Mouse (Mus musculus) gonadal fat pad, adult 2 months (tissue): Measurements from ENCODE around the gene Tmem223. TPM values are rescaled to one million over a fixed set of nuclear protein-coding genes. Genes with fewer than 3 reads are reported as not detected.
"Not testable (repeated sequence)": the region's sequence is repeated elsewhere in the genome, so short reads cannot be mapped to it uniquely, and the experiment has no call there.

Experiments used
- DNase-seq: peaks from one replicate; pipeline ENCODE4 v3.0.0-alpha.2; 2012; ENCODE audit warnings: low read depth
- polyA plus RNA-seq: library from polyadenylated mRNA; depleted of rRNA; stranded (reverse); fragments of >200 nt; gene quantifications from 2 replicates; pipeline ENCODE4 v1.2.3, GENCODE M21; 2012; rRNA removed

The Tmem223 gene
- polyA plus RNA-seq = 183 and 249 TPM in 2 replicates

- no peak for DNase-seq
Measured at GRCm38 (mm10) chr19:8770567-8771270, at the start of gene Tmem223. Tmem223 (plus strand) TSS chr19:8770996.

DNA sequence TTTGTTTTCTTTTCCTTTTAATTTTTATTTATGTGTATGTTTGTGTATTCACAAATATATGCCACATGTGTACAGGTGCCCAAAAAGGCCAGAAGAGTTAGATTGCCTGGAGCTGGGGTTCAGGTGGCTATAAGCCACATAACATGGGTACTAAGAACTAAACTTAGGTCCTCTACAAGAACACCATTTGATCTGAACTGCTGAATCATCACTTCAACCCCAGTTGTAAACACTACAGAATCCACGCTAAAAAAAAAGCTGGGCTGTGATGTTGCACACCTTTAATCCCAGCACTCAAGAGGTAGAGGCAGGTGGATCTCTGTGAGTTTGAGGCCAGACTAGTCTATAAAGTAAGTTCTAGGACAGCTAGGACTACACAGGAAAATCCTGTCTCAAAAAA lies 49.4 kb upstream of the Tmem223 start:
- DNase-seq = no peak

GRCm38 (mm10) chr19:8722021-8722420 lies 48.8 kb upstream of the Tmem223 start:
- no peak for DNase-seq

DNA sequence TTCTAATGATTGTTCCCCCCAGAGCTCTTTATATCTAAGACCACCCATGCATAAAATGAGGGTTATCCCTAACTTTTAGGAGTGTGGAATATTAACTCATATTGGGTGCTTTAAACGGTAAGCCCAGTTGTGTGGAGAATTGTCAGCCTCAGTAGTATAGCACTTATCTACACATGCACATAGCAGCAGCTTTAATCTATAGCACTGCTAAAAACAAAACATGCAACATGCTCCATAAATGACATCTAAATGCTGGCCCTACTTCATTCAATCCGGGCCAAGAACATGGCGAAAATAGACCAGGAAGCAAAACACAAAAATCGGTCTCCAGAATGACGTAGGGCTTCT lies 48.3 kb upstream of the Tmem223 start:
- DNase-seq = no peak

DNA sequence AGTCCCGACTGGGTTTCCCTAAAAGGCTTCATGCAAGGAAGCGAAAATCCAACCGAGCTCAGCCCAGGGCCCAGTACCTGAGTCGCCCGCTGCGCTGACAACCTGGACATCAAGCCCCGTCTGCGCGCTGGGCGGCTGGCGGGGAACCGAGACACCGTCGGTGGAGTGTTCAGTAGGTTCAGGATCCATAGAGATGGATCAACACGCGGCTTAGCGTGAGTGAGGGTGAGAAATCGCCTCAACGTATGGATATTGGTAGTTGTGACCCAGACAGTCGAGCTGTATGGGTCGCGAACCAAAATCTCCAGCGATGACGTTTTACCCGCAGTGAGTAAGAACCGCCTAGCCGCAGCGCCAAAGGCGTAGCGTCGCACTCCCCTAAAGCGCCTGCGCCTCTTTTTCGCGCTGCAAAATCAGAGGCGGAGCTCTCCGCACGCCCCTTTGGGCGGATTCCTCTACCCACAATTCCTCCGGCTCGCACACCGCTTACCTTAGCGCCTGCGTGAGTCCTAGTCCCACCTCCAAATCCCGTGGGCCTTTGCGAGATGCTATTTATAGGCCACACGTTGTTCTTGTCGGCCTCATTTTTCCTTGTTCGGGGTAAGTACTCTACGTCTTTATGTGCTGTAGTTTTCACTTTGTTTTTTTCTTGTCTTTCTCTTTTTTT lies 47.8 kb upstream of the Tmem223 start, which contains the start of gene Slc3a2:
Gene Slc3a2 (minus strand): TSS at position 463 of the 667 bp plus-strand sequence.
- no peak for DNase-seq

GRCm38 (mm10) chr19:8723574-8724346 lies 47.0 kb upstream of the Tmem223 start:
- DNase-seq = no peak

GRCm38 (mm10) chr19:8724392-8724791 lies 46.4 kb upstream of the Tmem223 start:
- DNase-seq = no peak

- no peak for DNase-seq
Measured at GRCm38 (mm10) chr19:8725081-8725613, 45.6 kb upstream of the Tmem223 start.

GRCm38 (mm10) chr19:8726609-8727390 lies 44.0 kb upstream of the Tmem223 start:
- no peak for DNase-seq

DNA sequence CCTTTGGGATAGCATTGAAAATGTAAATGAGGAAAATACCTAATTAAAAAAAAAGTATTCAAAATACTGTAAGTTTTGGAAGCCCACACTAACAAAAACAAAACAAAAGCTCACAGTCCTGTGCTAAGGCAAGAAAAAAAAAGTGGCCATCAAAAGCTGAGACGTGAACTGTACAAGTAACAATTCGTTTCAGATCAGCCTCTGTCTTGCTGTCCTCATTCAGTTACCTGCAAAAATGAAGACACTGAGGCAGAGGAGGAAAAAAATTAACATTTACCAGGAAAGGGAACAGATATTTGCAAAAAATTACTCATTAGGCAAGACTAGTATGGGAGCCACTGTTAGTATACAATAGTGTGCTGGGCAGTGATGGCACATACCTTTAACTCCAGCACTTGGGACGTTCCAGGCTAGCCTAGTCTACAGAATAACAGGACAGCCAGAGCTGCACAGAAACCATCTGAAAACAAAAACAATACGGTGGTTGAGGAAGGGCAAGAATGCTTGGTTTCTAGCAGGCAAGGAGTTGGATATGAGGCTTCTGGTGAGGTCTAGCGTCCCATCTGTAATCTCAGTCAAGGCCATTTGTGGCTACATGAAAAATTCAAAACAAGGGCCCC lies 43.2 kb upstream of the Tmem223 start:
- DNase-seq = no peak

DNA sequence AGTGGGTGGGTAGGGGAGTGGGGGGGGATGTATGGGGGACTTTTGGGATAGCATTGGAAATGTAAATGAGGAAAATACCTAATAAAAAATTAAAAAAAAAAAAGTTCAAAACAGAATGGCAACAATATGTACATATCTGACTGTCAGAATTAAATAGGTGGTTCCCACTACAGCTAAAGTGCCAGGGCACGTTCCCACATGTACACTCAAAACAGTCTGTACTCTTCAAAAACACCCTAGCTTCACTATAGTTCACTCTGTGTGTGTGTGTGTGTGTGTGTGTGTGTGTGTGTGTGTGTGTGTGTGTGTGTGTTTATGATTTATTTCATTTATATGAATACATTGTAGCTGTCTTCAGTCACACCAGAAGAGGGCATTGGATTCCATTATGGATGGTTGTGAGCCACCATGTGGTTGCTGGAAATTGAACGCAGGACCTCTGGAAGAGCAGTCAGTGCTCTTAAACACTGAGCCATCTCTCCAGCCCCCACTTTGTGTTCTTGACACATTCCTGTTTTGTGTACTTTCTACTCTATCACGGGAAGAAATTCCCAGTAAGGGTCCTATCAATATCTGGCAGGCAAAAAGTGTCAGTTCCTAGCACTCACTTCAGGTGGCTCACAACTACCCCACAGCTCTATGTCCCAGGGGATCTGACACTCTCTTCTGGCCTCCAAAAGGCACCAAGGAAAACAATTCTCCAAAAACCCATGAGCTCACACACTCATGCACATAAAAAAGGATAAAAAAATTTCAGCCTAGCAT lies 42.3 kb upstream of the Tmem223 start:
- not testable (repeated sequence) for DNase-seq

DNA sequence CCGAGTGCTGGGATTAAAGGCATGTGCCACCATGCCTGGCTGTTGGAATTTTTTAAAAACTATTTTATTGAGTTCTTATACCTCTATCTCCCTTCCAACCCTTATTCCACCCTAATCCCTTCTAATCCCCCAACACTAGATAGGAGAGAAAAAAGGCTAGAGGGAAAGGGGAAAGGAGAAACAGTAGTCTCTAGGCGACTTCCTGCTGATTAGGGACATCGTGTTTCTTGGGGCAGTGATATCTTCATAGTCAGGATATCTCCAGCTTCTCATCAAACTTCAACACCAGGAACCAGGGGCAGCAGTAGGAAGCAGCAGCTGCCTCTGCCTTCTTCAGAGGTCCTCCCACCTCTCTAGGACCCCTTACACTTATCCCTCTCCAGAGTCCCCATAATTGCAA lies 36.5 kb upstream of the Tmem223 start:
- no peak for DNase-seq

DNA sequence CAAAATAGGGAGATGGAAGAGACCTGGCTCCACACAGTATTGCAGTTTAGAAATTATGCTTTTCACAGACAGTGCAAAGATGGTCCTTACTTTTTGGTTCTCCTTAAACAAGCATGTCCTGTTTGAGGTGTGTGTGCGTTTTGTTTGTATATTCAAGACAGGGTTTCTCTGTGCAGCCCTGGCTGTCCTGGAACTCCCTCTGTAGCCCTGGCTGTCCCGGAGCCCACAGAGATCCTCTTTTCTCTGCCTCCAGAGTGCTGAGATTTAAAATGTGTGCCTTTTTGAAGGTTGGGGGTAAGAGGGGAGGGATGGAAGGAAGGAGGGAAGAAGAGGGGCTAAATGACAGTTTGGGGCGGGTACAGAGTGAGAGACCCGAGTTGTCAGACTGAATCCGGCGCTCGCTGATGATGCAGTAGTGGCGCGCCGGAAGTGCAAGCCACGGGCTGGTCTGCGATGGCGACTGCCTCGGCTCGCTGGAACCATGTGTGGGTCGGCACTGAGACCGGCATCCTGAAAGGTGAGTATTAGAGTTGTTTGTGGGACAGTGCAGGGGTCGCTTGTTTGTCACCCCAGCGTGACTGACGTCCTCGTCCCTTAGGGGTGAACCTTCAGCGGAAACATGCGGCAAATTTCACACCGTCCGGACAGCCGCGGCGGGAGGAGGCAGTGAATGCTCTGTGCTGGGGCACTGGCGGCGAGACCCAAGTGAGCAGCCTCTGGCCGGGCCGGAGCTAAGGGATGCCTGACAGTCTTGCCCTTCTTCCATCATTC lies 35.2 kb upstream of the Tmem223 start, which contains the start of gene Wdr74:
Gene Wdr74 (plus strand): TSS at position 439 of the 771 bp plus-strand sequence.
- no peak for DNase-seq

GRCm38 (mm10) chr19:8736160-8736467 lies 34.7 kb upstream of the Tmem223 start:
- DNase-seq = no peak

DNA sequence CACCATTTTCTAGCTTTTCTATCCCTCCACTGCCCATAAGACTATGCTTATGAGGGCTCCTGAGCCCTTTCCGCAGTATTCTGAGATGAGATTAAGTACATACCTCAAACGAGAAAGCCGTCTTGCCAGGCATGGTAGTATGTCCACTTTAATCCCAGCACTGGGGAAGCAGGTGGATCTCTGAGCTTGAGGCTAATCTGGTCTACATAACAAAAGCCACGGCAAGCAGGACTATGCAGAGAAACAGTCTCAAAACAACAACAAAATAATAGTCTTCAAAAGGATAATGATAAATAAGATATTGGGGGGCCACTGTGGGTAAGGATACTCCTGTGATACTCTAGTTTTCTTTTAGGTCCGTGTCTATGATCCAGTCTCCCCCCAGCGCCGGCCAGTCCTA lies 31.9 kb upstream of the Tmem223 start:
- DNase-seq = no peak

DNA sequence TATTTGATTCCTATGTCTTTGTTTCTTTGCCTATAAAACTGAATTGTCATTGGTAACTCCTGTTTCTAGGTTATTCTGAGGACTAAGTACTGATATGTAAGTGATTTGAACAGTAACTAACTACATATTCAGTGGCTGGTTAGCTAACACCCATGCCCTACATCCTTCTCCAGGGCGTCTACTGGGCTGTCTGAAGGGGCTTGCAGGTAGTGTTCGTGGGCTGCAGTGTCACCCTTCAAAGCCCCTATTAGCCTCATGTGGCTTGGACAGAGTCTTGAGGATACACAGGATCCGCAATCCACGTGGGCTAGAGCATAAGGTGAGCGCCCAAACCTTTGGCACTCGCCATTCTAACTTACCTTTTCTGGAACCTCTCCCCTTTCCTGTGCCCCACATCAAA lies 31.1 kb upstream of the Tmem223 start:
- DNase-seq = no peak

DNA sequence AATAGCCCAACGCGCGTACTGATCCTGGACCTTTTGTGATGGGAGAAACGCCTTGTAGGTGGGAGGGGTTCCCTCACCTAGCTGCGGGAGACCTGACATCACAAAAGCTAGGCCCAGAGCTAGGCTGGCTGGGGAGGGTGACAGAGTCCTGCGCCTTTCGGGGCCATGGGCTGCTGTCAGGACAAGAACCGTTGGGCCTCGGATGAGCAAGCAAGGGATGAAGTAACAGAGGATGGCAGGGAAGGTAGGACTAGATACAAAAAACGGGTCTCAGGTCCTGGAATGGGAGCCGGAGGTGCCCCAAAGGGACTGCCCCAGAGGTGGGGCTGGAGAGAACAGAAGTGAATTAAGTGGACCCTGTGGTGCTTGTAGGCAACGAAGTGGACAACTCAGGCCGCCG lies 30.2 kb upstream of the Tmem223 start, which contains the start of gene 1700092M07Rik:
Gene 1700092M07Rik (plus strand): TSS at position 116 of the 400 bp plus-strand sequence.
- DNase-seq = no peak

DNA sequence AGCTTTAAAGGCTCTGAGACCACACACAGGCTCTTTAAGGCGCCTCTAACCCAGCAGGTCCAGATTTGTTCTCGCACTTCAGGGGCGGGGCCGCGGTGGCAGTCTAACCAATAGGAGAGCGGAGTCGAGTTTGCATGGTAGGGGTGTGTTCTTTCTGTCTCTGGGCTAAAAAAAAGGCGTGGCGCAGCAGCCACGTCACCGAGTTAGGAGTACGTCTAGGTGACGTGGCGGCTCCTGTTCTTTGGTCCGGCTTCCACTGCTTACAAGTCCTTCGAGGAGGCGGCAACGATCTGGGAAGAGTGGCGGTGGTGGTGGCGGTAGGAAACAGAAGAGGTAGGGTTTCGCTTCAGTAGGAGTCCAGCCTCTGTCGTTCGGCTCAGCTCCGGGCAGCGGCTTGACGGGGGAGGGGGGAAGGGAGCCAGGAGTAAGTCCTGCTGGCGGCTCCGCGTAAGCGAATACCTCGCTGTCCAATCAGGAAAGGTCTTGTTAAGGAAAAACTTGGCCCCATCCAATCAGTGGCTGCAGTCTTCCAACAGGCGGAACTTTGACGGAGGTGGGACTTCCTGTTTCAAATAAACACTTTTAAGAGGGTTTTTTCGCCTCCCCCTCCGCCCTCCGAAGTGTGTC lies 29.4 kb upstream of the Tmem223 start, which contains the start of gene Stx5a:
Gene Stx5a (plus strand): TSS at position 171 of the 627 bp plus-strand sequence.
- DNase-seq = peak; percentile 90

DNA sequence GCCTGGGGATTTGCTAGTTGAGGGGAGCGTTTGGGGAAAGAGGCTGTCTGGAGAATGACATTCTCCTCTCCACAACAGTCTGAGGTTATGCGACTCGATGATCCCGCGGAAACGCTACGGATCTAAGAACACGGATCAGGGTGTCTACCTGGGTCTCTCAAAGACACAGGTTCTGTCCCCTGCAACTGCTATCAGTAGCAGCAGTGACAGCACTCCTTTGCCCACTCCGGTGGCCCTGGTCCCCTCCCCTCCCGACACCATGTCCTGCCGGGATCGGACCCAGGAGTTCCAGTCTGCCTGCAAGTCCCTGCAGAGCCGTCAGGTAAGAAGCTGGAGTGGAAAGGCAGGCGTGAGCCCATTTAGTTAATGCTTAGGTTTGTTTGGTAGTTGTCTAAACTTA lies 28.6 kb upstream of the Tmem223 start:
- no peak for DNase-seq
